Mouse (Mus musculus): ENCODE data around the gene Gm136. TPM values are rescaled to one million over a fixed set of nuclear protein-coding genes. Genes with fewer than 3 reads are reported as not detected.

Gene Gm136
- total RNA-seq, 2 experiments from 2014 or later, result not detected

GRCm38 (mm10) chr4:34719421-34719820 lies 36.6 kb downstream of the Gm136 start:
- intact Hi-C loops (cut with DNase I), result no loop called here
- no peak for DNase-seq

- no peak for DNase-seq
- intact Hi-C loops (cut with DNase I), result no loop called here
These were observed 41.0 kb downstream of the Gm136 start for GRCm38 (mm10) chr4:34715062-34715461.

GRCm38 (mm10) chr4:34708127-34708526 lies 47.9 kb downstream of the Gm136 start:
- DNase-seq, result no peak
- intact Hi-C loops (cut with DNase I), result no loop called here

DNA sequence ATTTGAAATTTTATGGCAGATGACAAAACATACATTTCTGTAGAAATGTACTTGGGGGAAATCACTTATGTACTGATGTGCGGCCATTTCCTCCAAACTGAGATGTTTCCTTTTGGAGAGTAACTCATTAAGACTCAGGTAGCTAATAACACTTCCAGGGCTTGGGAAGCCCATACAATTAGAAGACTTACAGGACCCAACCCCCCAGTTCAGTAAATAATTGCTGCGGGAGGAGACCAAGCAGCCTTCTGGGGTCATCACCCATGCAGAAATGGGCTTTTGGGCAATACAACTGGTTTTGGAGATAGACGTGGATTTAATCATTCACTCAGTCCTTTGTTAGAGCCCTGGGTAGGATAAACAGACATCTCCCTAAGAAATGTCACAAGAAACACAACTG lies 48.8 kb downstream of the Gm136 start:
- DNase-seq, result no peak
- intact Hi-C loops (cut with DNase I), result no loop called here

DNA sequence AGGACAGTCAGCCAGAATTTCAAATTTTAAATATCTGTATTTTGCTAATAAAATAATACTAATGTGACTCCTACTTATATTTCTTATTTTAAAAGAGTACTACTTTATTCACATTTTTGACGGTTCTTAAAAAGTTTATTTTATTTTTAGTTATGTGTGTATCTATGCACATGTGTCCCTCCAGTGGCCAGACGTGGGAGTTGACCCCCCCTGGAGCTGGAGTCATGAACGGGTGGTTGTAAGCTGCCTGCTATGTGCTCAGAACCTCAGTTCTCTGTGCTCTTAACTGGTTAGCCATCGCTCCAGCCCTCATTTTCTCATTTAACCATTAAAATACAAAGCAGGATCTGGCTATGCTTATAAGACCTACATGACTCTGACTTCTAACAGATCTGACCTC lies 53.0 kb downstream of the Gm136 start:
- DNase-seq, result no peak
- intact Hi-C loops (cut with DNase I), result no loop called here

GRCm38 (mm10) chr4:34702231-34702630 lies 53.8 kb downstream of the Gm136 start:
- DNase-seq, result no peak
- intact Hi-C loops (cut with DNase I), result no loop called here

DNA sequence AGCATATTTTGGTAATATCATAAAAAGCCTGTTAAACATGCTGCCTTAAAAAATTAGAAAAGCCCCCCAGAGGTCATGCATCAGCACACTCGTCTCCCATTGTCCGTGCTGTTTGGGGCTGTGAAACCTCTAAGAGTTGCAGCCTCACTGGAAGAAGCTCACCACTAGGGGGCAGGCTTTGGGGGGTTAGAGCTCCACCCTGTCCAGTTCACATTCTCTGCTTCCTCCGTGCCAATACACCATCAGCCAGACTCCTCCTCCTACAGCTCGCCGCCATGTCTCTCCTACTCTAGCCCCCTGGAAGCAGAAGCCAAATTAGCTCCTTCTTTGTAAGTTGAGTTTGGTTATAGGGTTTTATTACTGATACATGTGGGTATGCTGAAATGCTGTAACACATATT lies 54.5 kb downstream of the Gm136 start:
- intact Hi-C loops (cut with DNase I), result no loop called here
- peak; percentile 18 to 52 for DNase-seq

Other genes starting within 250 kb of the Gm136 start
- 10 to 100 TPM; 61.0 to 62.8 TPM for gene Akirin2, start 205.3 kb downstream of the Gm136 start, total RNA-seq (2021)
- gene Orc3, start 141.3 kb downstream of the Gm136 start, total RNA-seq (2021), result 10 to 100 TPM; 36.5 to 38.5 TPM
- 10 to 100 TPM; 25.1 to 33.3 TPM for gene Rars2, start 141.3 kb downstream of the Gm136 start, total RNA-seq (2021)
- gene Slc35a1, start 68.8 kb downstream of the Gm136 start, total RNA-seq (2021), result 10 to 100 TPM; 13.0 to 14.2 TPM
- gene Cfap206, start 26.1 kb downstream of the Gm136 start, total RNA-seq (2021), result under 1 TPM in 1 of 2 experiments, not detected in 1; 0.19 TPM
- gene Smim8, start 22.2 kb upstream of the Gm136 start, total RNA-seq (2021), result 10 to 100 TPM; 61.3 to 62.0 TPM
- gene Zfp292, start 126.7 kb upstream of the Gm136 start, total RNA-seq (2021), result 10 to 100 TPM; 15.6 to 15.7 TPM
- gene Cga, start 137.5 kb upstream of the Gm136 start, total RNA-seq (2021), result not detected

Data from heart, postnatal 36 days (tissue).